Mouse (Mus musculus): ENCODE data around the gene Cyp2j12. TPM values are rescaled to one million over a fixed set of nuclear protein-coding genes. Genes with fewer than 3 reads are reported as not detected.

Gene Cyp2j12
- polyA plus RNA-seq, 1 experiment from 2014 or later: not detected

- Histone ChIP-seq H3K9ac (peak within 1 kb of the TSS; percentile 13; the same call in 1 of the 2 replicates), H3K4me2 (peak within 1 kb of the TSS; percentile 51), H3K4me3 (0 out of 2 replicates have a peak within 1 kb of the TSS, but pooled peaks have one; percentile 13), H3K9me3 (no peaks in the 10 kb centered on the region), H3K27ac (replicated peaks) (no peak within 1 kb of the TSS), H3K4me1 (replicated peaks) (peaks cover 5% of the 10 kb centered on the region; the same call in 1 of the 2 replicates), H3K36me3 (no peaks in the 10 kb centered on the region), H3K27me3 (no peaks in the 10 kb centered on the region)
- peak; percentile 36; the same call in 1 of the 2 replicates for ATAC-seq (ENCODE audit: low read depth)
- WGBS: 6% methylated on average over 19 of the region's 20 CpGs
These were observed 63.5 kb downstream of the Cyp2j12 start, which contains the start of gene Cyp2j13 for GRCm38 (mm10) chr4:96077261-96078125. Gene Cyp2j13, minus strand, starts transcription at chr4:96077546.

DNA sequence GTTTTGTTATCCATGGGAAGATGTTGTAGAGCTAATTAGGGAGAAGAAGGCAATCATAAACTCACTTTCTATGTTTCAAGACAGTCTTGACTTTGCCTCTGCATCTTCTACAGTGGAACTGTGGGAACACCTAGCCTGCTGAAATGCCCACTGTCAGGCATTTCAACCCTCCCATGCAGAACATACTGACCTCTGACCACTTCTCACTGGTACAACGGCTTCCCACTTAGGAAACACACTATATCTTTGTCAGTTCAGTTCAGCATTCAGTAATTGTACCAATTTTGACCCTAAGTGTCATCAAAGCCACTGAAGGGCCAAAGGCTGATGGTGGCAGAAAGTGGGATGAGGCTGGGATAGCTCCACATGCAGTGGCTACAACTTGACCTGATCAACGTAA is 78.9 kb downstream of the Cyp2j12 start:
- 77% methylated on average over 2 of the region's 2 CpGs for WGBS
- Histone ChIP-seq H3K4me1 (replicated peaks) (no peaks in the 10 kb centered on the region), H3K27me3 (no peaks in the 10 kb centered on the region), H3K9me3 (no peaks in the 10 kb centered on the region), H3K36me3 (no peaks in the 10 kb centered on the region), H3K9ac (no peak overlapping the region), H3K4me2 (no peak overlapping the region), H3K4me3 (no peak overlapping the region), H3K27ac (replicated peaks) (no peak overlapping the region)
- ATAC-seq (ENCODE audit: low read depth): no peak

DNA sequence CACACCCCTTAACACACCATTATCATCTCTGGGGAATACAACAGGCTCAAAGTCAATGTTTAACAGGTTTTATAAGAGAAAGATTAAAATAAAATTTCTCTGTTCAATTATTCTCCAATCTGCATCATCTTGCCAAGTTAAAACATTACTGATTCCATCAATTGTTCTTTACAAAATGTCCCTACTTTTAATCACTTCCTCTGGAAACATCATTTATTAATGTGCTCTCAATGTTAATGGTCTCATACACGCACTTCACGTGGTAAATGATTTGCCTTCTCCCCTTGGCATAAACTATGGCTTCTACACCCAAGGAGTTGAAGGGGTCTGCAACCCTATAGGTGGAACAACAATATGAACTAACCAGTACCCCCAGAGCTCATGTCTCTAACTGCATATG is 80.8 kb downstream of the Cyp2j12 start:
- no peaks in the 10 kb centered on the region for H3K4me1 ChIP-seq (replicated peaks)
- H3K27ac ChIP-seq (replicated peaks): no peak overlapping the region
- no peaks in the 10 kb centered on the region for H3K36me3 ChIP-seq
- 87% methylated on average over 2 of the region's 2 CpGs for WGBS
- no peak for ATAC-seq (ENCODE audit: low read depth)
- no peaks in the 10 kb centered on the region for H3K27me3 ChIP-seq
- H3K9ac ChIP-seq: no peak overlapping the region
- H3K4me3 ChIP-seq: no peak overlapping the region
- no peaks in the 10 kb centered on the region for H3K9me3 ChIP-seq
- no peak overlapping the region for H3K4me2 ChIP-seq

Other genes with a start within 250 kb of the Cyp2j12 start
- gene Hook1, start 173.9 kb downstream of the Cyp2j12 start, polyA plus RNA-seq (2015; fragmentation: Nextera tagmentation; extraction: Ambion mirVana): 42.5 and 51.6 TPM in 2 replicates
- gene Cyp2j13, start 63.6 kb downstream of the Cyp2j12 start, polyA plus RNA-seq (2015; fragmentation: Nextera tagmentation; extraction: Ambion mirVana): not detected in 2 replicates
- gene Cyp2j7, start 95.5 kb upstream of the Cyp2j12 start, polyA plus RNA-seq (2015; fragmentation: Nextera tagmentation; extraction: Ambion mirVana): not detected in 2 replicates
- gene Cyp2j11, start 207.5 kb upstream of the Cyp2j12 start, polyA plus RNA-seq (2015; fragmentation: Nextera tagmentation; extraction: Ambion mirVana): not detected in 2 replicates